Mouse (Mus musculus) heart, embryonic 15.5 days (tissue): ENCODE data around the gene Fbp2. TPM values are rescaled to one million over a fixed set of nuclear protein-coding genes. Genes with fewer than 3 reads are reported as not detected.

Experiments used
- ATAC-seq: fragments of 200-750 bp; cut with Nextera tagmentation; replicated peaks from 2 replicates; pipeline ENCODE4 v1.8.0; 2017; ENCODE audit warnings: low read depth, moderate TSS enrichment; ENCODE audit not compliant: insufficient number of reproducible peaks, insufficient read depth, low FRiP score
- H3K27ac ChIP-seq: fragments of 300-500 bp; sonication (generic); 2 replicates; pipeline ENCODE4 v1.5.1; 2015; ENCODE audit warnings: mild to moderate bottlenecking, inconsistent platforms
- H3K27me3 ChIP-seq: fragments of 300-500 bp; sonication (generic); 2 replicates; pipeline ENCODE4 v1.6.1; 2015; ENCODE audit warnings: inconsistent platforms
- H3K36me3 ChIP-seq: fragments of 300-500 bp; sonication (generic); 2 replicates; pipeline ENCODE4 v1.6.1; 2015; ENCODE audit warnings: mild to moderate bottlenecking, inconsistent platforms
- H3K4me1 ChIP-seq: fragments of 300-500 bp; sonication (generic); replicated peaks from 2 replicates; pipeline ENCODE4 v1.6.1; 2015; ENCODE audit warnings: inconsistent platforms
- H3K4me2 ChIP-seq: fragments of 300-500 bp; sonication (generic); 2 replicates; pipeline ENCODE4 v1.6.1; 2015; ENCODE audit warnings: inconsistent platforms, mild to moderate bottlenecking, moderate library complexity
- H3K4me3 ChIP-seq: fragments of 300-500 bp; sonication (generic); 2 replicates; pipeline ENCODE4 v1.5.1; 2015; ENCODE audit warnings: mild to moderate bottlenecking, inconsistent platforms
- H3K9ac ChIP-seq: fragments of 300-500 bp; sonication (generic); 2 replicates; pipeline ENCODE4 v1.6.1; 2015; ENCODE audit warnings: mild to moderate bottlenecking, inconsistent platforms
- H3K9me3 ChIP-seq: fragments of 300-500 bp; sonication (generic); replicated peaks from 2 replicates; pipeline ENCODE4 v1.6.1; 2016; ENCODE audit warnings: inconsistent platforms
- WGBS: fragments of 180-500 bp; shearing (Covaris S2); methylation state at CpG from one replicate; pipeline ENCODE4 v1.1.7; 2015; ENCODE audit warnings: mixed read lengths; 5-methylcytosine and 5-hydroxymethylcytosine counted together
- polyA plus RNA-seq: library from polyadenylated mRNA; unstranded; fragments of >200 nt; fragmentation: Nextera tagmentation; extraction: Ambion mirVana; gene quantifications from 2 replicates; pipeline ENCODE4 v1.2.1, GENCODE M21; 2015

Gene Fbp2
- polyA plus RNA-seq, 1 experiment from 2014 or later, result 0.11 TPM

DNA sequence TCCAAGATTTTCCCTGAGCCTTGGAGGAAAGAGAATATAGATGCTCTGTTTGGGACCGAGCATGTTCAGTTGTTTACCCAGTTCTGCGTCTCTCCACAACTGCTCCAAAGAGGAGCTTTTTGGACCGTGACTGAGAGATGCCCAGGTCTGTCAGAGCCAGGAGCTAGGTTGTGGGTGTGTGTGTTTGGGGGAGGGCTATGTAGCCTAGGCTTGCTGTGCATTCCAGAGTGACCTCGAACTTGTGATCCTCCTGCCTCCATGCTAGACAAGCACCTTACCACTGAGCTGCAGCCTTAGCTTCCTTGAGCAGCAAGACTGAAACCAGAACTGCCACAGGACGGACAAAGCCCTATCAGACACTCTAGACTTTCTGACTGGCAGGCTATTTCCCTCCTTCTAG, 24.6 kb upstream of the Fbp2 start:
- Histone ChIP-seq H3K4me1 (peaks cover 3% of the 10 kb centered on the region), H3K36me3 (no peaks in the 10 kb centered on the region), H3K27me3 (peaks cover 13% of the 10 kb centered on the region), H3K4me3 (no peak overlapping the region), H3K4me2 (no peak overlapping the region), H3K9ac (no peak overlapping the region), H3K9me3 (no peaks in the 10 kb centered on the region), H3K27ac (no peak overlapping the region)
- no peak for ATAC-seq
- WGBS, result 70% methylated on average over 5 of the region's 5 CpGs

GRCm38 (mm10) chr13:62881336-62881735, 23.1 kb upstream of the Fbp2 start:
- no peak overlapping the region for H3K4me3 ChIP-seq
- ATAC-seq, result no peak
- no peaks in the 10 kb centered on the region for H3K36me3 ChIP-seq
- no peak overlapping the region for H3K4me2 ChIP-seq
- no peaks in the 10 kb centered on the region for H3K9me3 ChIP-seq
- no peaks in the 10 kb centered on the region for H3K4me1 ChIP-seq
- no peak overlapping the region for H3K27ac ChIP-seq
- WGBS, result 67% methylated on average over 9 of the region's 9 CpGs
- no peaks in the 10 kb centered on the region for H3K27me3 ChIP-seq
- no peak overlapping the region for H3K9ac ChIP-seq

DNA sequence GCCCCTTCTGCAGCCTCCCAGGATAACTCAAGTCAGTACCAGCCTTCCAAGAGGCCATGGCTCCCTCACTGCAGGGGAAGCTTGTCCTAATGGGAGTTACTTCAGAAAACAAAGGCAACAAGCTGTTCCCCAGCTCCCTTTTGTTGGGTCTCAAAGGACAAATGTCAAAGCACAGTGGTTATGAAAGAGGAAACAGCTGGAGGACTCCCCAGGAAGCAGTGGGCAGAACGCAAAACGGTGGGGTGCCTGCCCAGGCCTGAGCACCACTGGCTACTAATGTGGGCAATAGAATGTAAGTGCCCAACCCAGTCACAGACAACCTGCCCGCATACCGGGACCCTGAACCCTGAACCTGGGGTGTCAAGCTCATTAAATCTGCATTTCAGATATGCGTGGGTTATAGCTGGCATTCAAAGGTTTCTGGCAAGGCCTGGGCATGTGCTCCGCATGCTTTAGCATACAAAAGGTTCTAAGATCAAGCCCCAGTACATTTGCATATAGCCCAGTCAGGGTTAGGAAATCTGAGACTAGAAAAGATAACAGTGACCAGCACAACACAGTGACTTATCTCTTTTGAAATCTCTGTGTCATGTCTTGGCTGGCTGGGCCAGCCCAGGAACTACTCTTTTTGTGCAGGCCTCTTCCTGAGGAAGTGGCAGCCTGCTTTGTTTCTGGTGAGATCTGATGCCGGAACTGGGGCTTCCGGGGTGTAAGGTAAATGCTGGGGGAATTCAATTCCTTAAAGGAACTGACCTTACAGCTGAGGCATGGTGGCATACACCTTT, 21.8 kb upstream of the Fbp2 start:
- no peak overlapping the region for H3K4me3 ChIP-seq
- H3K36me3 ChIP-seq, result no peaks in the 10 kb centered on the region
- no peaks in the 10 kb centered on the region for H3K9me3 ChIP-seq
- no peak for ATAC-seq
- no peaks in the 10 kb centered on the region for H3K4me1 ChIP-seq
- peak overlapping the region; percentile 7; the same call in 1 of the 2 replicates for H3K27ac ChIP-seq
- no peak overlapping the region for H3K9ac ChIP-seq
- WGBS, result 48% methylated on average over 8 of the region's 8 CpGs
- H3K27me3 ChIP-seq, result no peaks in the 10 kb centered on the region
- H3K4me2 ChIP-seq, result no peak overlapping the region

DNA sequence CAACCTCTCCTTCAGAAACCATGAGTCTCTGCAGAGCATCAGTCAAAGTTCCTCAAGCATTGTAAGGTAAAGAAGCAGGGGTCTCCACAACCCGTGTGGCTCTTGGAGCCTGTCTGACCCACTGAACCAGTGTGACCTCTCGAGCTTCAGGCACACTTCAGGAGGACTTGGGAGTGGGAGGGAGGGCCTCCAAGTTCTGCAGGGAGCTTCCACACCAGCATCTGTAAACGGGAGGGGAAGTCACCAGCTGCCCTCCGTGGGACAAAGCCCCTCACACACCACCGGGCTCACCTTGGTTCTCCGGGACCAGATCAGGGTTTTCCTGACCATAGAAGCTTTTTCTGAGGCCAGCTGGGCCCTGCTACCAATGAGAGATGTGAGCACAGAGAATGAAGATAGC, 21.2 kb upstream of the Fbp2 start:
- Histone ChIP-seq H3K27ac (peak overlapping the region; percentile 7; the same call in 1 of the 2 replicates), H3K36me3 (no peaks in the 10 kb centered on the region), H3K4me1 (no peaks in the 10 kb centered on the region), H3K4me3 (no peak overlapping the region), H3K9me3 (no peaks in the 10 kb centered on the region), H3K4me2 (no peak overlapping the region), H3K27me3 (no peaks in the 10 kb centered on the region), H3K9ac (no peak overlapping the region)
- no peak for ATAC-seq
- WGBS, result 39% methylated on average over 6 of the region's 6 CpGs

- H3K4me2 ChIP-seq, result peak overlapping the region; percentile 21; the same call in 1 of the 2 replicates
- no peaks in the 10 kb centered on the region for H3K9me3 ChIP-seq
- no peaks in the 10 kb centered on the region for H3K36me3 ChIP-seq
- no peak for ATAC-seq
- WGBS, result 12% methylated on average over 5 of the region's 5 CpGs
- H3K27me3 ChIP-seq, result no peaks in the 10 kb centered on the region
- H3K9ac ChIP-seq, result no peak overlapping the region
- no peak overlapping the region for H3K27ac ChIP-seq
- H3K4me1 ChIP-seq, result no peaks in the 10 kb centered on the region
- H3K4me3 ChIP-seq, result no peak overlapping the region
These were observed 19.0 kb upstream of the Fbp2 start for GRCm38 (mm10) chr13:62877247-62877646.

- Histone ChIP-seq H3K4me2 (no peak overlapping the region), H3K4me1 (no peaks in the 10 kb centered on the region), H3K9me3 (no peaks in the 10 kb centered on the region), H3K27me3 (no peaks in the 10 kb centered on the region), H3K4me3 (no peak overlapping the region), H3K27ac (no peak overlapping the region), H3K9ac (no peak overlapping the region), H3K36me3 (no peaks in the 10 kb centered on the region)
- WGBS, result 73% methylated on average over 1 of the region's 1 CpGs
- ATAC-seq, result no peak
These were observed 17.9 kb upstream of the Fbp2 start for GRCm38 (mm10) chr13:62876111-62876510.

- Histone ChIP-seq H3K27me3 (no peaks in the 10 kb centered on the region), H3K9ac (no peak overlapping the region), H3K9me3 (no peaks in the 10 kb centered on the region), H3K4me2 (no peak overlapping the region), H3K27ac (no peak overlapping the region), H3K36me3 (no peaks in the 10 kb centered on the region), H3K4me1 (no peaks in the 10 kb centered on the region), H3K4me3 (no peak overlapping the region)
- ATAC-seq, result no peak
- WGBS, result 62% methylated on average over 3 of the region's 3 CpGs
These were observed 14.0 kb upstream of the Fbp2 start for GRCm38 (mm10) chr13:62872252-62872651.

DNA sequence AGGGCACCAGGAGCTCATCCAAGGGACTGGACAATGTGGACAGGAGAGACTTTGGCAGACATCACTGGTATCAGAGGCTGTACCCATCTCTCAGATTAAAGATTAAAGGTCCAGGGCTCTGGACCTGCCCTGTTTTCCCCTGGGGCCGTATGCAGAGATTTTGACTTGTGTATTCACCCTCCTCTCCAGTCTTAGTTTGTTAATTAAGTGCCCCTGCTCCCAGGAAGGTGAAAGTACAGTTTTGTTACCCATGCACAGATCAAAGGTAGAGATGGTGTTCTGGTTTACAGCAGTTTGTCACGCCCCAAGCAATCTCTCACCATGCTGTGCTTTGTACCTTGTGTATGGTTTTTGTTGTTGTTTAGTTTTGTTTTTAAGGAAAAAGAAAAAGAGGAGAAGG, 12.4 kb upstream of the Fbp2 start:
- Histone ChIP-seq H3K9ac (no peak overlapping the region), H3K4me2 (no peak overlapping the region), H3K4me3 (no peak overlapping the region), H3K36me3 (no peaks in the 10 kb centered on the region), H3K9me3 (no peaks in the 10 kb centered on the region), H3K27ac (no peak overlapping the region), H3K4me1 (0 out of 2 replicates have a peak, but pooled peaks cover 3% of the 10 kb centered on the region), H3K27me3 (no peaks in the 10 kb centered on the region)
- ATAC-seq, result no peak
- 79% methylated on average over 2 of the region's 2 CpGs for WGBS

DNA sequence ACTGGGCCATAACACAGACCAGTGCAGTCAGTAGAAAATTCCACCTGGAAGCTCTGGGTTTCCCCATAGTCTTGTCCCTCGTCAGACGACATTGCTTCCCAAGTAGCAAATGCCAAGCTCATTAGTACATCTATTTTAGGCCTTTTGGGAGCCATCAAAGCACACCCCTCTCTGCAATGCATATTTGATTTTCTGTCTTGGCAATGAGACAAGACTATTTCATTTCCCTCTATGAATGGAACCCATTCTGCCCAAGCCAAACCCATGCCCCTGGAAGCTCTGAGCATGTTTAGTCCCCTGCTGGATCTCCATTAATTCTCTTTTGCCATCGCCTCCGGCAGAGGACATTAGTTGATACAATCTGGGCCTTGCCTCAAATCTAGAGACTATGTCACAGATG, 8.6 kb upstream of the Fbp2 start:
- H3K9ac ChIP-seq, result no peak overlapping the region
- no peak overlapping the region for H3K4me3 ChIP-seq
- H3K36me3 ChIP-seq, result no peaks in the 10 kb centered on the region
- no peaks in the 10 kb centered on the region for H3K9me3 ChIP-seq
- no peaks in the 10 kb centered on the region for H3K27me3 ChIP-seq
- ATAC-seq, result no peak
- H3K27ac ChIP-seq, result no peak overlapping the region
- 0 out of 2 replicates have a peak, but pooled peaks cover 3% of the 10 kb centered on the region for H3K4me1 ChIP-seq
- WGBS, result 66% methylated on average over 4 of the region's 4 CpGs
- no peak overlapping the region for H3K4me2 ChIP-seq

DNA sequence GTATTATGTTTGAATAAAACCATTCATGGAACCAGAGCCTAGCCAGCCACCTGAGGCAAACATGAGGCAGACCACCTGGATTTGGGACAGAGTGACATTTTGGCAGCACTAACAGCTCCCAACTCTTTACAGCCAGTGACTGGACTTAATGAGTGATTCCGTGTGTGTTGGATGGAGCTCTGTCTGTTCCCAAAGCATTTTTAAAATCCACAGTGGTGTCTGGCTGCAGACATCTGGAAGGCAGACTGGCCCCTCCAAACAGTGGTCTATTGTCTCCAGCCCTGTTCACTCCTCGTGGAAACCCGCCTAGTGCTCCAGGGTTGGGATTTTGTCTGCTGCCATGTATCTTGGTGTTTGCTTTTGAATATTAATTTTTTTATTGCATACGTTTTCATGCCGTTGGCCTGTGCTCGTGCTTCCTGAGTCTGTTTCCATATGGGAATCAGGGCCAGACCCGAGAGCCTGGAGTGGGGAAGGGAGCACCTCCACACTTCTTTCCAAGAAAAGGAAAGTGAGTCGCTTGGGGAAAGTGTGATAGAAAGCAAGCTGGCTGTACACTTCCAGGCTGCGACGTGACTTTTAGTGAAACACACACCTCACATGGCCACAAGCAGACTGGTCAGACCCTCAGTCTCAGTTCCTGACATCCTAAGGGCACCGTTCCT, 7.6 kb upstream of the Fbp2 start:
- no peaks in the 10 kb centered on the region for H3K36me3 ChIP-seq
- H3K9ac ChIP-seq, result no peak overlapping the region
- no peak overlapping the region for H3K4me2 ChIP-seq
- H3K9me3 ChIP-seq, result no peaks in the 10 kb centered on the region
- no peak; the same call in 1 of the 2 replicates for ATAC-seq
- 0 out of 2 replicates have a peak, but pooled peaks cover 3% of the 10 kb centered on the region for H3K4me1 ChIP-seq
- H3K4me3 ChIP-seq, result no peak overlapping the region
- H3K27me3 ChIP-seq, result no peaks in the 10 kb centered on the region
- H3K27ac ChIP-seq, result 0 out of 2 replicates have a peak overlapping the region, but pooled peaks have one; percentile 4
- 60% methylated on average over 11 of the region's 11 CpGs for whole genome bisulfite sequencing

GRCm38 (mm10) chr13:62863771-62864170, 5.5 kb upstream of the Fbp2 start:
- no peak overlapping the region for H3K4me2 ChIP-seq
- H3K4me1 ChIP-seq, result 0 out of 2 replicates have a peak, but pooled peaks cover 3% of the 10 kb centered on the region
- H3K9ac ChIP-seq, result no peak overlapping the region
- WGBS, result 67% methylated on average over 6 of the region's 6 CpGs
- no peak overlapping the region for H3K27ac ChIP-seq
- H3K4me3 ChIP-seq, result no peak overlapping the region
- ATAC-seq, result no peak
- H3K27me3 ChIP-seq, result no peaks in the 10 kb centered on the region
- H3K9me3 ChIP-seq, result no peaks in the 10 kb centered on the region
- no peaks in the 10 kb centered on the region for H3K36me3 ChIP-seq
